Mouse (Mus musculus) thymus, postnatal 25 days (tissue): ENCODE measurements around the gene Rbm26.

Experiments
- DNase-seq: peaks from one replicate; pipeline ENCODE4 v3.0.0; 2022

The Rbm26 gene

DNA sequence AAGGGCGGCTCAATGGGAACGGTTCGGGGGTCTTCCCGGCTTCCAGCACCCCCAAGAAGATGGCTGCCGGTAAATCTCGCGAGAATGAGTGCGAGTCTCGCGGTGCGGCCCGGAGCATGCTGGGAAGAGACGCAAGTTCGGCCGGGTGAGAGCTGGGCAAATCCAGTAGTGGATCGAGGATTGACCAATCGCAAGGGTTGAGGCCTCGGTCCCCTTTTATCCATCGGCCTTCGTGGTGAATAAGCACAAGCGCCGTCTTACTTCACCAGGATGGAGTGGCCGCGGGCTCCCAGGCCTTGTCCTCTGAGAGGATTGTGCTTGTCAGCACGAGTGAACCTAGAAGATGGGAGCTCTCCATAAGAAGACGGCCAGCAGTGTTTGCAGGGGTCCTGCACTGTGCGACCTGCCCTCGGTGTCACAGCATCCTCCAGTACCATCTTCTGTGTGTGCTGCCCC is at the start of gene Rbm26:
Gene Rbm26, minus strand, starts transcription at position 90 of the 456 bp plus-strand sequence.
- DNase-seq: peak; percentile 97

DNA sequence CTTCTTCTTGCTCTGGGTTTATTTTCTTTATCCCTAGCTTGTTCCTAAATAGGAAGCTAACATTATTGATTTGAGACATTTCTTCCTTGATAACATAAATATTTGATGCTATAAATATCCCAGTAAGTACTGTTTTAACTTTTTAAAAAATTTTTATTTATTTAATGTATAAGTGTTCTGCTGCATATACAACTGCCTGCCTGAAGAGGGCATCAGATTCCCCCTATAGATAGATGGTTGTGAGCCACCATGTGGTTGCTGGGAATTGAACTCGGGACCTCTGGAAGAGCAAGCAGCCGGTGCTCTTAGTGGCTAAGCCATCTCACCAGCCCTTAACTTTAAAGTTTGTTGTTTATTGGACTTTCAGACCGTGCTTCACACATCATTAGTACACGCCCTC is 48.7 kb upstream of the Rbm26 start:
- DNase-seq: no peak

DNA sequence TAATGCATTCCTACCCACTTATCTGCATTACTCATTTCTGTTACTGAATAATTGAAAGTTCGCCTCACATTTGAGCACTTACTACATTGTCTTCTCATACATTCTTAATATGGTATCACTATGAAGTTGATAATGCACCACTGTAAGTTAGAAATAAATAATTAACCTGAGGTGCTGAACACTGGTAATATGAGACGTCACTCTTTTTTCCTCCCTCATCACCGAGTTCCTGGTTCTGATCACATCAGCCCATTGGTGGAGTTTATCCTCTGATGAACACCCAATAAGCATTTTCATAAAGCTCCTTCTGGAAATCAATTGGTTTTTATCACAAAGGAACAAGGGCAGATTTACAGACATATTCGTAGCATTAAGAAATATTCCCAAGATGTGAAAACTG is 45.1 kb upstream of the Rbm26 start:
- no peak for DNase-seq

DNA sequence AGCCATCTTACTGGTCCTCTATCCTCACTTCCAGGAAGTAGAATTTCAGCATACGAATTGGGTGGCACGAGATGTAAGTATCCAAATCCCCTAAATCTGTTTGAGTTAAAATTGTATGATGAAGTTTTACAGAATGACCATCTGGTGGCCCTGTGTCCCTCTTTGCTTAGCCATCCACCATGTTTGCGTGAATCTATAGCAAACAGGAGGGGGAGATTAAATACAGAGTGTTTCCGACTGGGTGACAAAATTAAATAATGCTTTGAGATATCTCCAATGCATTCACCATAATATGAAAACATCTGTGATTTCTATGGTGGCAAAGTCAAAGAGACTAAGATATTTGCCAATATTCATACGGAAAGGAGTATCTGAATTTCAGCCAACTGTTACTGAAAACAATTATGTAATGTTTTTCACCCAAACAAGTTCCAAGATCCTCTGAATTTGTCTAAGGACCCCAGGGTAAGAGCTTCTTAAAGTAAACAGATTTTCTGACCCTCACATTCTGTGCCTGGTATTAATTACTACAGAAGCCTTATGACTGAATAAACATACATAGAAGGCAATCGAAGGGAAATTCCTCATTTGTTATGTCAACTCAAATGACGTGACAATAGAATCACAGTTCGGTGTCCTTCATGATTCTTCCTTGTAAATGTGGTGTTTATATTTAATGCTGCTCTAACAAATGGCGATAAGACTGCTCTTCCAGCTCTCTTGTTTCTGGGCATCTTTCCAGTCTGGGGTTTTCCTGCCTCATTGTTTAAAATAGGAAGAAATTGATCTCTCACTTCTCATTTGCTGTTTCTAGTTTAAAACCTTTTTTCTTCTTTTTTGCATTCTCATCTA is 42.6 kb upstream of the Rbm26 start:
- no peak for DNase-seq

DNA sequence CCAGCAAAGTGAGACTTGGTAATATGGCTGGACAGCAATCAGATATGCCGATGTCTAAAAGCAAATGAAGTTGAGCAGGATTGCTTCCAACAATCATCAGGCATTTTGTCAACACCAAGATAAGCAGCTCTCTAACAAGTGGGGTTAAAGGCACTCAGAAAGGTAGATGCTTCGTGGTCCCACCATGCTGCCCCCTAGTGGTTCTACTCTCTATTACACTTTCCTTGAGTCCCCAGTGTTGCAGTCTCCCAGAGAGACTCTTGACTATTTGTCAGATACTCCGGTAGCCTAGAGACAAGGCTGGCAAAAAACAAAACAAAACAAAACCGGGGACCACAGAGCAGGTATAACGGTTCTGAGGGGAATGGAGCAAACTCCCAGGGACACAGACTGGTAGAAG is 21.3 kb upstream of the Rbm26 start:
- peak; percentile 36 for DNase-seq

DNA sequence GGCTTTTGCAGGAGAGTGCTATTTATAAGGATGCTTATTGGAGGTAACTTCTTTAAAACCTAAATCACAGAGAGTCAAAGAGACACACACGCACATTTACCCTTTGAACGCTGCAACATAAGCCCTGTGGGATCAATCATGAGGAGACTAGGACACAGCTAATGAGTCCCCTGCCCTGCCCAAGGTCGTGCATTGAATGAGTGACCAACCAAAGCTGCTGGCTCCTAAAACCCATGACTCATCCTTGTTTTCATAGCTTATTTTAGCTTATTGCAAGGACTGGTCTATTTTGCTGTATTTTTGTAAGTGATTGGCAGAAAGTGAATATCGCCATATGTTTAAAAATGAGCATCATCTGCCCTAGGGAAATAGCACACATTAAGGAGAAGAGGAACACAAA is 17.6 kb upstream of the Rbm26 start:
- DNase-seq: no peak

DNA sequence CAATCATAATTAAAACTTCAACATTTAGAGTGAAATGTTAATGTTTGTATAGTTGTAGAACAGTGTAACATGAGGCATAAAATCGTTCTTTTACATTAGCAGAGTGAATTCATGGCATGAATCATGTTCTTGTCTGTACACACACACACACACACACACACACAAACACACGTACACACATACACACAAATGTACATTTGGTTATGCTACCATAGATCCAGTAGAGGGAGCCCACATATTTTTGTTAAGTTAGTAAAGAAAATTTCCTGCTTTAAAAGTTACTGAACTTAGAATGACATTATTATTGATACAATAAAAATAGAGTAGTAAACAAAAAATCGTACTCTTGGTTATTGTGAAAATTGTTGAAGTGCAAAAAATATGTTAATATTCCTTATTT is 7.7 kb upstream of the Rbm26 start:
- no peak for DNase-seq

DNA sequence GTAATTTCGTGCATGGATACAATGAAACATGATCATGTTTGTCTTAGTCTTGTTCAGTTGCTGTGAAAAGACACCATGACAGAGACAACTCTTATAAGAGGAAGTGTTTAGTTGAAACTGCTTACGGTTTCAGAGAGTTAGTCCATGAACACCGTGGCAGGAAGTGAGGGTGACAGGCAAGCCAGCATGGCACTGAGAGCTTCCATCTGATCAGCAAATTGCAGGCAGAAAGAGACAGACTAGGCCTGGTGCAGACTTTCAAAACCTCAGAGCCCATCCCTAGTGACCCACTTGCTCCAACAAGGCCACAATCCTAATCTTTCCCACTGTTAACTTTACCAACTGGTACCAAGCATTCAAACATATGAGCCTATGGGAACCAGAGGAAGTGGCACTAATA is 5.7 kb upstream of the Rbm26 start:
- DNase-seq: no peak

DNA sequence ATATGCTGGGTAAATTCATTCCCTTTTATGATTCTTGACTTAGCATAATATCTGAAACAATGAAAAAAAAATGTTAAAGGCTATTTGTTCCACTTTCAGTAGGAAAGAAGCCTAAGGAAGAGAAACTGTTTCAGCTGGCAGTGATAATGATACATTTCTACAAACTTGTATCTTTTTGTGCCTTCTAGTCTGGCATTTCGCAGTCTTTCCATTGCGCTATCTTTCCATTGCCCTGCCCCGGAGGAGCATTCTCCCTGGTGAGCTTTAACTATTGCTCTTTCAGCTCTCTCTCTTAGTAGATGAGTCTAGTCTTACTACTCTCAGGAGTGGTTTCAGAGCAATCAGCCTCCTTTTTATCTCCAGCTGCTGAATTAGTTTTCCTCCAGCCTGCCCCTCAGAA is 2.6 kb upstream of the Rbm26 start:
- no peak for DNase-seq

DNA sequence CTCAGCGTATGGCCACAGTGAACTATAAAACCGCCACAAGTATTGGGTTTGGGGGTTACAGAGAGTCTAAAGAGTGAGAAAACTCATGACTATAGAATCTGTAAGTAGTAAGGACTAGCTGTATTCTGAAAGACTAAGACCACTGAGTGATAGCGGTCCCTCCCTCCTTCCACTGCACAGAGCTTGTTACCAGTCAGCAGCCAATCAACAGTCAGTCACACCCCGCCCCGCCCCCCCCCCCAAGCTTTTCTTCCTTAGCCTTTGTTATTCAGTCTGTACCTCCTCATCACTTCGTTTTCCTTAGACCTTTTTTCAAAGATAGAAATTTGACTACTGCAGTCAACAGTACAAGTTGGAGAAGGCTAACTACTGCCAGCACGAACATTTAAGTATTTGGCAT is 1.9 kb upstream of the Rbm26 start:
- DNase-seq: no peak

DNA sequence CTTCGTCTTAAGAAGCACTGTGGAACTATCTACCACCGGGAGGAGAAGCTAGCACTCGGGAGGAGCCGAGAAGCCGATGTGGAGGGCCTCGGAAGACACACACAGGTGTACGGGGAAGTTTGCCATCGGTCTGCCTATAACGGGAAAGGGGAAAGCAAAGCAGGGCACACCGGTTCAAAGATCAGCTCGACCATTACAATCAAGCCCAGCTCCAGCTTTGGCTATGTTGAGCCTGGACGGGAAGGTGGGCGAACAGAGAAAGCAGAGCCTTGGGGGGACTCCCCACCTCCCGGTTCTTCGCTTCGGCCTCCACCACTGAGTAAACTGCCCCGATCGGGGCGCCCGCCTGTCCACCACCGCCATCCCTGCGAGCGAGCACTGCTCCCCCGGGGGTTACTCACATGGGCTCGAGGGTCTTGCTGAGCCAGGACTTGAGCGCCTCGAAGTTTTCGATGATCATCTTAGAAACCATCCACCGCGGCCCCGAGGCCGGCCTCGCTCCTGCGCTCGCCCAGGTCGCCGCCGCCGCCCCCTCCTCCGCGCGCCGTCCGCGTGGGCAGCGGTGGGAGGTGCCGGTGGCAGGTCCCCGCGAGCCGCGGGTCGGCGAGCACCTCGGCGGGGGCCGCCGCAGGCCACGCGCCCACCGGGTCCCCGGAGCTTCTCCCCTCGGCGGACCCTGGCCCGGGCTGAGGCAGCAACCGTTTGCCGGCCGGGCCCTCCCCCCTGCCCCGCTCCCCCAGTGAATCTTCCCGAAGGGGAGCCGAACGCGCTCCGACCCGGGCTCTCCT is 552 bp downstream of the Rbm26 start:
- peak; percentile 50 for DNase-seq

DNA sequence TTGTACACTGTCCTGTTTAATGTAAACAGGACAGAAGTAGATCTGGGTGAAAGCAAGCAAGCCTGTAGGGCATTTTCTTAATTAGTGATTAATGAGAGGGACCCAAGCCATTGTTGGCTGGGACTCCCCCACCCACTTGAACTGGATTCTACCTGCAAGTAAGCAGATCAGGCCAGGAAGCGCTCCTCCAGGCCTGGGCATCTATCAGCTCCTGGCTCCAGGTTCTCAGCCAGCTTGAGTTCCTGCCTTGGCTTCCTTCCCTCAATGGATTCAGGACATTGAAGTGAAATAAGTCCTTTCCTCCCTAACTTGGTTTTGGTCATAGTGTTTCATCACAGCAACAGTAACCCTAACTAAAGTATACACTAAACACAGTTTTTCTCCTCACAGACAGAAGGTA is 9.9 kb downstream of the Rbm26 start:
- DNase-seq: no peak

DNA sequence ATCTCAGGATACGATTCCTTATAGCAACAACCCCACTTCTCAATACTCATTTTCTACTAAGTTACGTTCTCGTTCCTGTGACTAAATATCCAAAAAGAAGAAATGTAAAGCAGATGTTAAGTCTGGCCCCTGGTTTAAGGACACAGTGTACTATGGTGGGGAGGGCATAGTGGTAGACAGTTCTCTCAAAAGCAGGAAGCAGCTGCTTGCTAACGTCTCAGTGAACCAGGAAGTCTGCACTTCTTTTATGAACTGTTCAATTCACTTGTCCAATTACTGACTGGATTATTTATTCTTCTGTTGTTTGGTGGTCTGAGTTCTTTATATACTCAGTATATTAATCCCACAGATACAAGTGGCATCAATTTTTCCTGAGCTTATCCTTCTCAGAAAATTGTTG is 12.3 kb downstream of the Rbm26 start:
- DNase-seq: peak; percentile 18

DNA sequence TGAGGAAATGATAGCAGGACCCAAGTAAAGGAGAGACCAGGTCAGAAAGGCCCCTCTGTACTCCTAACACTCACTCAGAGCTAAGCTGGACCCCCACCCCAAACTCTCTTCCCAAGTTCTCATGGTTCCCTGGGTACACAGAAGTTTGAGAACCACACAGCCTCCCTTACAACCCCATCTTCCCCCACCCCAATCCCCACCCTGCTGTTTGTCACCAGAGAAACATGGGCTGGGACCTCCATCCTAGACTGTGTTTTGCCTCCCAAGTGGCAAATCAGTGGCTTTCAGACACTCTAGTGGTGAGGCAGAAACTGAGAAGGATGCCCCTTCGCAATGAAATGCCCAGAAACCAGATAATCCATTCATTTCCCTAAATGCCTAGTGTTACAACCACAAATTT is 15.8 kb downstream of the Rbm26 start:
- DNase-seq: no peak

DNA sequence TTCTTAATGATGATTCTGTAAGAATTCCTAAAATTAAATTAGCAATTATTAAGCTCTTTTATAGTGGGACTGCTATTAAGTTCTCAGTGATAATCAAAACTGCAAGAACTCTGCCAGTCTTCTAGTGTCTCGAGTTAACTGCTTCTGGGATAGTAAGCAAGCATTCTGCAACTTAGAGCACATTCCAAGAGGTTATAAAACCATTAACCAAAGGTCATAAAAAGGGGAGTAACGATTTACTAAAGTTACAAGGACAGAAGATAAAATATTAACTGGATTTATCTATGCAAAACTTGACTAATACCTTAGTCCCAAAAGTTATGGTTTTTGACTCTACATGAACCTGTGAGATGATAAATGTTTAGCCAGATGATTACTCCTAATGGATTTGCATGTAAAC is 18.6 kb downstream of the Rbm26 start:
- DNase-seq: no peak

DNA sequence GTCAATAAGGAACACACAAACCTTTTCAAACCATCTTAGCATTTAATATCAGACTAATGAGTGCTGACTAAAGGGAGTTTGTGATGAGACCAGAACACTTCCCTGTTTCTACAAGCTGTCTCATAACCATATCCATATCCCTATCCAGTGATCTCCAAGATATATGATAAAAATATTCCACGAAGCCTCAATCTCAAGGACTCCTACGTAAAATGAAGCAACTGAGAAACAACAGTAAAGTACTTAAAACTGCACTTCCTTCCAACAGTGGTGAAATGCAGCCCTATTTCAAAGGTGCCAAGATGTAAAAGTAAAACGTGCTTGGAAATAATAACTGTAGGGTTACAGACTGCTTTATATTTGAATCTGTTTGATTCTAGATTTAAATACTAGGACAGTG is 43.1 kb downstream of the Rbm26 start:
- DNase-seq: no peak

DNA sequence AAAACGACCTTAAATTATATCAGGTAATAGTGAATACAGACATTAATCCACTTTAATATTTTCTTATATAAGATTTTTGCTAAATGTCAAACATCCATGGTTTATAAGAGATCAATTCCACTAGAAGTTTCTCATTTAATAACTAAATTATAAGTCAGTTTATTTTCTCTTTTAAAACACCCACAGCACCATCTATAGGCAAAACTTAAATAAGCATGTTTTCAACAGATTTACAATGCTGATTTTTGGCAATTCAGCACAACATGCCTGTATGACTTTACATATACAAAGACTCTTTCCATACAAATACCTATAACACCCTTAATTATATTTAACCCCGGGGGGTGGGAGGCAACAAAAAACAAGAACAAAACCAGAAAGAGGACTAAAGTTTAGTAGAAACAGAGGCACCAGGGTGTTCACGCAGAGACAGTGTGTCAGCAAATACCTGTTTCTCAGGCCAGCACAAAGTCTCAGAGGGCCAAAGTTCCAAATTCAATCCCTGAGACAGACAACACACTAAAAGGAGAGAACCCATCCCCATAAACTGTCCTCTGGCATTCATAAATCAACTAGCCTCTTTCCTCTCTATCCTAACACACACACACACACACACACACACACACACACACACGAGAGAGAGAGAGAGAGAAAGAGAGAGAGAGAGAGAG is 49.3 kb downstream of the Rbm26 start:
- no peak for DNase-seq

DNA sequence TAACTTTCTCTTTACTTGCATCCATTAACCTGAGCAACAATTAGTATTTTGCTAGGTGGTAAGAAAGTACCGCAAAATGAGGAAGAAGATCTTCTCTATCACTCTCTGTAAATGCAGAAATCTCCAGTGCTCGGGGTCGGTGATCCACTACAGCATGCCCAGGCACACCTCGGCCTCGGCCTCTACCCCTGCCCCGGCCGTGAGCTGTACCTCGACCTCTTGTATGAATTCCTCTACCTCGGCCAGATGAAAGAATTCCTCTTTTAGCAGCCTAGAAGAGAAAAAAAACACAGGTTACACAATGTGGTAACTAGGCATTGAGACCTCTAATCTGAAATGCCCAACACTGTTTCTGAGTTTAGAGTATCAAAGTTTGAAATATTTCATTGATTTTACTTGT is 52.6 kb downstream of the Rbm26 start:
- DNase-seq: no peak

DNA sequence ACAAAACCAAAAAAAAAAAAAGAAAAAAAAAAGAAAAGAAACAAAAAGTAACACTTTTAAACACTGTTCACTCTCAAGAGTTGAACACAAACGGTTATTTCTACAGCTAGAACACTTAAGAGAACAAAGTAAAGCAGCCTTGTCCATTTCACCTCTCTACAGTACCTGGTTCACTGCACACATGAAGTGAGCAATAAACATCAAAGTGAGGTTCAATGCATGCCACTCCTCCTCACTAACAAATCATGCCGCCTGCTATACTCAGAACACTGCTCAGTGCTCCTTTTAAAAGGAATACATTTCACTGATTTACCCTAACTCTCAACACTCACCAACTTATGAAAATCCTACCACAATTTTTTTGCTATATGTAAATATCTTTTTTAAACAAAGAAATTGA is 61.7 kb downstream of the Rbm26 start:
- no peak for DNase-seq

DNA sequence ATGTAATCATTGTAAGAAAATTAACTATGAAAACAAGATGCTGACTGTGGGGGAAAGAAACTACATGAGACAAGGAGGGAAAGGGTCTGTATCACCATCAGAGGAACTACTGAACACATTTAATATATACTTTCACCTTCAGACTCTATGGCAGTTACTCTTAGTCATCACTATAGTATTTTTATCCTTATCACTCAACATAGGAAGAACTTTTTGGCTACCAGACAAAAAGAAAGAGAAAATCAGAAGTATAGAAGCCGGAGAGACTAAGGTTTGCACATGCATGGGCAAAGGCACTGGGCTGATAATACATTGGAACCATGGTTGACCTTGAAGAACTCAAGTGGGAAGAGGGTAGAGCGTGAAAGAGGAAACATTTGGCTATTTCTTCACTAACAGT is 70.9 kb downstream of the Rbm26 start:
- no peak for DNase-seq

DNA sequence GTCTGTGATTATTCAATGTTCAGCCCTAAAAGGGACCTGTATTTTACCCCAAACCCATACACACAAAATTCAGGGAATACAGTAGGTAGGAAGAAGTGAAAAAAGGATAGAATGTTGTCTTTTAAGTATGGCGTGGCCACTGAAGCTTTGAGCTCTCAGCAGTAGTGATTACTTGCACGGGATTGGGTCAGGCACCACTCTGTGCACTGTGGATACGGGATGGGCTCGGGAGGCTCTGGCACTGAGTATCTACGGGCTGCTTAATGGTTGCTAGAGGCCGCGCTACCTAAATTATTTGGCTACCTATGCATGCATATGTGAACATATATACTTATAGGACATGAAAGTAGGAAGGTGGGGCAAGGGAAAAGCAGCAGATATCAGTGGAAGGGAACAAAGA is 78.3 kb downstream of the Rbm26 start:
- DNase-seq: no peak

DNA sequence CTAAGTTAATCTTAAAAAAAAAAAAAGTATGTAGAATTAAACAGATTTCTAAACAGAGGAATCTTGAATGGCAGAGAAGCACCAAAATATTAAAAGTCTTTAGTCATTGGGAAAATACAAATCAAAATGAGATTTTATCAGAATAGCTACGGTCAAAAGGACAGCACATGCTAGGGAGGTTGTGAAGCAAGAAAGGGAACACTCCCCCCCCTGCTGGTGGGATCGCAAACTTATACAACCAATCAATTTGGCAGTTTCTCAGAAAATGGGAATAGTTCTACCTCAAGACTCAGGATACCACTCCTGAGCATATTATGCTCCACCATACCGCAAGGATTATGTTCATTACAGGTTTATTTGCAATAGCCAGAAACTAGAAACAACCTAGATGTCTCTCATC is 80.9 kb downstream of the Rbm26 start:
- DNase-seq: no peak

DNA sequence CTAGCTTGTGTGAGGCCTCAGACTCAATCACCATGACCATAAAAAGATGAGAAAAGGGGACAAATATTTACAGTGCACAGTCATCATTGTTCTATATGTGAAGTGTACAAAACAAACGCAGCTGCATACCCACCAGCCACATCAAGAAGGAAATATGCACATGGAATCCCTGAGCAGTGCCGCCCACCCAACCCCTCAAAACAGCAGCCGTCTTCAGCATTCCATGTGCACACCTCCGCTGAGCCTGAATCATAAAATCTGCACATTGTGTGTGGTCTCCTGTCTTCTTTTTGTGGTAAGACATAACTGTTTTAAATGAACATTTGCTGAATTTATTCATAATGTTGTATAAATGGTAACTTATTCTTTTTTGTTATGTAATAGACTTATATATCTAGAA is 90.1 kb downstream of the Rbm26 start:
- DNase-seq: no peak
